Comparison of ENCODE assay signal across 27 mouse cellular contexts in the genomic region with DNA sequence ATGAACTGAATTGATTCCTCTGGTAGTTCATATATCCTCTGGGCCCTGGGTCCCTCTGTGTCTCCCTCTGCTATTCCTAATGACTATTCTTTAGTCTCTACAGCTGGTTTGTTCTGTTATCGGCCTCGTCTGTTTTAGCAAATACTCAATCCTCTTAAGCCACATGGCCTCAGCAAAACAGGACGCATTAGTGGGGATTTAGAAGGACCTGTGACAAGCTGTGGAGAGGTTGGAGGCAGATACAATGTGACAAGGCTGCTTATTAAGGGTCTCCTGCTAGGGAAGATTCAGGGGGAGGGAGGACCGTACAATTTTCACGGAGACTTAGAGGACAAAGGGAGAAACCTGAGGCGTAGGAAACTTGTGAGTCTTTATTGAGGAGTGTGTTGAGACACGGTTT. TPM values are rescaled to one million over a fixed set of nuclear protein-coding genes. Genes with fewer than 3 reads are reported as not detected.
"Had no signal": no experiment of that assay in that cellular context is flagged by ENCODE, and none has a peak within 500 bp of the region (broad histone marks: within the 10 kb centered on the region; RNA-seq: fewer than 3 reads in every experiment).

No protein-coding gene starts in this region.

- H3K4me2 ChIP-seq: liver, embryonic 12.5 days; lung, embryonic 15.5 days; midbrain, embryonic 12.5 days; midbrain, embryonic 15.5 days; neural tube, embryonic 12.5 days; stomach, embryonic 15.5 days had no signal

- H3K27ac ChIP-seq: liver, embryonic 12.5 days; liver, embryonic 14.5 days; lung, embryonic 15.5 days; macrophage; midbrain, embryonic 12.5 days; midbrain, embryonic 15.5 days; neural tube, embryonic 12.5 days; stomach, embryonic 15.5 days; stomach, postnatal 0 days had no signal

- DNase-seq: lung, adult 18-20 months; lung, postnatal 14 days; lung, postnatal 36 days; right cerebral cortex, postnatal 14 days; thymus, adult 2 months; thymus, postnatal 25 days; thymus, postnatal 4 days had no signal

- H3K27me3 ChIP-seq: lung, embryonic 15.5 days; midbrain, embryonic 12.5 days; midbrain, embryonic 15.5 days; neural tube, embryonic 12.5 days; stomach, embryonic 15.5 days had no signal

- H3K4me3 ChIP-seq: liver, embryonic 12.5 days; lung, embryonic 15.5 days; megakaryocyte, embryonic 14.5 days; midbrain, embryonic 12.5 days; midbrain, embryonic 15.5 days; neural tube, embryonic 12.5 days; stomach, embryonic 15.5 days had no signal

- H3K36me3 ChIP-seq: liver, embryonic 12.5 days; lung, embryonic 15.5 days; midbrain, embryonic 12.5 days; midbrain, embryonic 15.5 days; neural tube, embryonic 12.5 days; stomach, embryonic 15.5 days had no signal

- H3K9me3 ChIP-seq: liver, embryonic 12.5 days; lung, embryonic 15.5 days; megakaryocyte, embryonic 14.5 days; midbrain, embryonic 12.5 days; midbrain, embryonic 15.5 days; neural tube, embryonic 12.5 days; stomach, embryonic 15.5 days had no signal

- H3K4me1 ChIP-seq: liver, embryonic 12.5 days; lung, embryonic 15.5 days; megakaryocyte, embryonic 14.5 days; midbrain, embryonic 12.5 days; midbrain, embryonic 15.5 days; neural tube, embryonic 12.5 days; stomach, embryonic 15.5 days had no signal

- ATAC-seq: liver, embryonic 12.5 days; lung, postnatal 0 days; midbrain, embryonic 15.5 days had no signal

- H3K9ac ChIP-seq: liver, embryonic 12.5 days; liver, embryonic 14.5 days; lung, embryonic 15.5 days; midbrain, embryonic 12.5 days; midbrain, embryonic 15.5 days; neural tube, embryonic 12.5 days; stomach, embryonic 15.5 days had no signal

RNA-seq across cellular contexts. Expression of a gene that starts 23.4 kb away (rescaled TPM):
- total RNA-seq: megakaryocyte progenitor cell, adult 5-6 weeks; midbrain, postnatal 0 days; monocyte, adult 5-6 weeks; neutrophil, adult 5-6 weeks had no signal
- polyA plus RNA-seq: liver, embryonic 12.5 days; liver, embryonic 14.5 days; liver, embryonic 16.5 days; lung, embryonic 15.5 days; lung, postnatal 0 days; macrophage; midbrain, embryonic 15.5 days; midbrain, postnatal 0 days; neural tube, embryonic 12.5 days; neural tube, embryonic 14.5 days; spleen, adult 2 months; stomach, embryonic 15.5 days; stomach, postnatal 0 days; testis, adult 2 months; urinary bladder, adult 2 months had no signal

RNA-seq across cellular contexts. Expression of a gene that starts 26.1 kb away (rescaled TPM):
- total RNA-seq: megakaryocyte progenitor cell, adult 5-6 weeks; midbrain, postnatal 0 days; monocyte, adult 5-6 weeks; neutrophil, adult 5-6 weeks had no signal
- polyA plus RNA-seq: liver, embryonic 12.5 days; liver, embryonic 14.5 days; liver, embryonic 16.5 days; lung, embryonic 15.5 days; lung, postnatal 0 days; macrophage; neural tube, embryonic 12.5 days; neural tube, embryonic 14.5 days; spleen, adult 2 months; stomach, embryonic 15.5 days; stomach, postnatal 0 days; testis, adult 2 months; urinary bladder, adult 2 months had no signal
